Mouse (Mus musculus): ENCODE results near the gene Sos2.
"Not testable (repeated sequence)": the region's sequence is repeated elsewhere in the genome, so short reads cannot be mapped to it uniquely, and the experiment has no call there.

Sos2 gene

DNA sequence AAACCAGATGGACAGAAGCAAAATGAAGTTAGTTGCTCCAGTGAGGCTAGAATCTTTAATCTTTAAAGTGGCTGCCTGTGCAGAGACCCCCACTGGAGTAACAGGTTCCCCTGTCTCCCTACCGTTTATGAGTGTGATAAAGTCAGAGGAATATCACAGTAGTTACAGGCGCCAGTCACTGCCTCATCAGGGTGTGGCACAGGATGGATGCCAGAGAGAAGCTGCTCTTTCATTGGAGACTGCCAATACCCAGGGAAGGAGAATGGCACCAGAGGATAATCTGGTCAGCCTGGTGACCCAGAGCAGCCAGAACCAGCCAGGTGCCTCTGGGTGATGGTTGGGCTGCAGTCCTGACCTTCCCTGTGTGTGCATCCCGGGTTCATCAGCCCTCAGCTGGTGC is 113.4 kb downstream of the Sos2 start:
- no peak for DNase-seq

DNA sequence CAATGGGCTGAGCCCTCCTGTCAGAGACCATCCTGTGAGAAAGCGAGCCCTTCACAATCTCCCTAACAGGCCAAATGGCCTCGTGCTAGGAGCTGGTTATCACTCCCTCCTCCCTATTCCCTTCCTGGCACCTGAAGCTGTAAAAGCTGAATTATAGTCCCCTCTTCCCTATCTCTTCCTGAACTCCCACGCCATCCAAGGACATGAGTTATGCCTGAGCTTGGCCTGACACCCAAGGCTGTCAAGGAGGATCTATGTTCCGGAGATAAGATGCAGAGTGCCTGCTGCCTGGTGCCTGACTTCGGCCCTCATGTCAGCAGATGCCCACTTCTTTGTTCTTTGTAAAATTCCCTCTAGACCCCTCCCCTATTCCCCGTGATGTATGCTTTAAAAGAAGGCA is 120.6 kb downstream of the Sos2 start:
- DNase-seq: not testable (repeated sequence)

DNA sequence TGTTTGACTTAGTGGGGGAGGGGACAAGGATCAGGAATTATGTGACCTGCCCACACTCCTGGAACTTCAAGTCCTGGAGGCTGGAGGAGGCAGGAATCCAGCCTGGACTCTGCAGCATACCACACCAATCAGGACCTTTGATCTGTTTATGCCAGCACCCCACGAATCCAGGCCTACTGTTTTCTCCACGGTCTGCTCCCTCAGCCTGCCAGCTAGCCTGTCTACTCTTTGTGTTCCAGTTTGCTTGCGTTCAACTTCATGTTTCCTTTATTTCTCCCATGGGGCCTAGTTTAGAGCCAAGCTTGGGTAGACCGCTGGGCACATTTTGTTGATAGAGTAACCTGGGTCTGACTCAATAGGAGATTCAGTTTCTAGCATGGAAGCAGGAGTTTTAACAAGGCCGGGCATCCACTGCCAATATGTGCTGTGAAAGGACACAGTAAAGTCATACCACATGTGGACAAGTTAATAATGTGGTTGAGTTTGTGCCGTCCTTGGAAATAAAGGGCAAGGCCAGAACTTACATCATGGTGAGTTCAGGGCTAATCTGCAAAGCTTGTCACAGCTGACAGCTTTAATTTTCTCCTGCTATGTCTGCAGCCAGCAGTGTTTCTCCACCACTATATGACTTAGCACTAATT is 125.3 kb downstream of the Sos2 start:
- no peak for DNase-seq

DNA sequence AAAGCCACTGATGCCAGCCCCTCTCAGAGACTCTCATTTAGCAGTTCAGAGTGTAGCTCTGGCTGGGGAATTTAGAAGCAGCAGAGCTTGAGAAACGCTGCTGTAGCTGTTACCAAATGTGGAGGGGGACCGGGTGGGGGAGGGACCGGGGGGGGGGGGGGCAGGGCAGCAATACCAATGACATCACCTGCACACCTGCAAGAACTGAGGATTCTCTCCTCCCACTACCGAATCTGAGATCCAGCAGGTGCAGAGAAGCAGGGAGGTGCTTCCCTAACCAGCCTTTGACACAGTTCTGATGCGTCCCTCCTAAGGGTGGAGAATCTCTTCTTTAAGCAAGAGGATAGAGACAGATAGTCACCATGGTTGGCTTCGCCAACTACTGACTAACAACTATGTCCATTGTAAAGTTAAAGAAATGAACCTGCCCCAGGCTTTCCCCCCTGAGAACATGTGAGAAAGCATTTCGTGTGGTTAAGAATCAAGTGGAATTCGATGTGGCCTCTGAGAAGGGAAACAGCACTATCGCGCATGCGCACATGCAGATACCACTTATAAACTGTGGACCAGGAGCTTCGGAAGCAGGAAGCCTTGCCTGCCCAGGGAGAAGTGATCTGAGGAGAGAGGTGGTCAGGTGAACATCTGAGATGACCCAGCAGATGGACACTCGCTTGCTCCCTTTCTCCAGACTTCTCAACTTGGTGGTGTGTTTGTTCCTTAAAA is 136.0 kb downstream of the Sos2 start:
- no peak for DNase-seq

DNA sequence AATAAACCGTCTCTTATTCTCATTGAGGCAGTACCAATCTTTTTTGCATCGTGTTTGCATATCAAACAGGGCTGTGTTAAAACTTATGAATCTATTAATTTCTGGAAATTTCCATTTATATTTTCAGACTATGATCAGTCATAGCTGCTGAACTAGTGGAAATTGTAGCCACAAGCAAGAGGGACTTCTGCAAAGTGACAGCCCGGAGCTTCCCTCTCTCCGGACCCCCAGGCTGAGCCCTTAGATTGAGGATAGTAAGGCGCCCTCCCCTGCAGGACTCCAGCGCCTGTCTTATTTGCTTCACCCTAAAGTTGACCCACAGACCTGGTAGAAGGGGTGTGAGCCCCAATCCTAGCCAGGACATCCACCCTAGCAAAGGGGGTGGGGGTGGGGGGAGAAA is 136.7 kb downstream of the Sos2 start:
- DNase-seq: no peak

DNA sequence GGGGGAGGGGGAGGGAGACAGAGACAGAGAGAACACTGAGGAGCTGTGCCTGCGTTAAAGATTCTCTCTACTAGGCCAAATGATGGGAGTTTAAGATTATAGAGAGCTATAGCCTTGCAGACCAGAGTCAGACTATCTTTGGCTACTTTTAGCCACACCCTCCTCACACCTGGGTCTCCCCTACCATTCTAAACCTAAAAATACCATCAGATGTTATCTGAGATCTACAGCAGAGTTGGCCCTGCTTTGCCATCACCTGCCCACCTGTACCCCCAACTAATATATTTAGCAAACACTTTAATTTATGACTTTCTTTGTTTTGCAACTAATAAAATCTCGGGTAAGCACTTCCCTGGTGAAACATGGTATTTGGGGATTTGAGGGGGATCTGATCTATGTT is 137.1 kb downstream of the Sos2 start:
- no peak for DNase-seq

DNA sequence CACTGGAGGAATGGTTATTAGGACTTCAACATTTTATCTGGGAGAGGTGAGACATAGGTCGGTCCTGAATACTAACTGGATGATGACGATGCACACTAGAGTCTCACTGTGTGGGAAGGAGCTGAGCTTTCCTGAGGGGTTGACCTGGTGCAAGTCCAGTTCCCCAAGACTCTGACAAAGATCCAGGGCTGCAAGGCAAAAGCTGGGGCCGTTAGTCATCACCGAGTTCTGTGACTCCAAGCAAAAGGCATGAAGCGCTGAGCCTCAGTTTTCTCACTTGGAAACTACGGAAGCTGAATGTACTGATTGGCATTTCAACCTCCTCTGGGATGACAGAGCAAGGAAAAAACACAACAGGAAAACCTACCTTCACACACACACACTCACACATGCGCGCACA is 139.3 kb downstream of the Sos2 start:
- DNase-seq: no peak

DNA sequence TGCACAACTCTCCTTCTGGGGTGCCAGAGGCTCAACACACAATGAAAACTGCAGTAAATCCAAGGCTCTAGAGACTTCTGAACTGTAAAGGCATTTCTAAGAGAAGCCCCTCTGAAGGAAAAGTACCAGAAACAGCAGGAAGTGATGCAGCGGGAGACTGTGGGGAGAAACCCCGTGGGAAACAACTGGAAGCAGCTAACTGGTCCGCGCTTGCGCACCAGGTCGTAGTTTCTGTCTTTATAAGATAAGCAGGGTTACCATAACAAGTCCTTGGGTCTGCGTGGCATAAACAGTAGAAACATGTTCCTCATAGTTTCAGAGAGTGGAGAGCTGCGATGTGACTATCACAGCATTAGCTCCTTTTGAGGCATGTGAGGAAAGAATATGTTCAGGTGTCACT is 140.0 kb downstream of the Sos2 start:
- DNase-seq: no peak

DNA sequence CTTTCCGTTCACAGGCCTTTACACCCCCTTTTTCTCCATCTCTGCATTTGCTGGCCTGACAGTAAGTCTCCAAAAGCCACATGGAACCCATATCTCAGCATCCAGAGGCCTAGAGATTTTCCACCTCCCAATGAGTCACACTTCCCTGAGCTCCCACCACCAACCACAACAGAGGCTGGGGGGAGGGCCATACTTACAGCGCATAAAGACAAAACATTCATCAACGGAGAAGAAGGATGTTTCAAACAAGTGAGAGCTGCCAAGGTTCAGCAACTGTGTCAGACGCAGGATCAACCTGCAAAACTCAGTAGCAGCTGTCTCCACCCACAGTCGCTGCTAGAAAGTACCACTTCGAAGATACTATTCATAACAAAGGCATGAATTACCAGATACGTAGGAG is 142.3 kb downstream of the Sos2 start:
- peak; percentile 19 for DNase-seq

DNA sequence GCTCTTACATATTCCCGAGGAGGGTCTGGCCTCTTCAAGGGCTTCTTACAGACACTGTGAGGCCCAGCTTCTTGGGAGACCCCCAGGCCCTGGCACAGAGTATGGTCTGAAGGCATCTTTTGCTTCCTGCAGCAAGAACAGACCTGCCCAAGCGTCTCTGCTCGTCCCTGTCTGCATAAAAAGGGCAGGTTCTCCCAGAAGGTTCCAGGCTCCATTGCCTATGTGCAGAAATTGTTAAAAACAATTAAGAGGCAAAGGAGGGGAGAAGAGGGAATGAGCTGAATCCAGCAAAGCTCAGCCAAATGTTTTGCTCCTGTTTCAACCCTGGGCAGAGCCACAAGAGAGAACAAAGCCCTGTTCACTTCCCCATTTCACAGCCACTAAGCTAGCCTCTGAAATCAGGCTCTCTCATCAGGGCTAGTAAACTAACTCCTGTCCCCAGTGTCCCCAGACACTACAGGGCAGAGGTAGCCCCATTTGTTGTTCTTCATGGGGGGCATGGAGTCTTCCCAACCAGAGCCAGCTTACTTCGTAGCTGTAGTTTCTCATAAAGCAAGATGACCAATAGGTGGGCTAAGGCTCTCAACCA is 143.2 kb downstream of the Sos2 start:
- no peak for DNase-seq

DNA sequence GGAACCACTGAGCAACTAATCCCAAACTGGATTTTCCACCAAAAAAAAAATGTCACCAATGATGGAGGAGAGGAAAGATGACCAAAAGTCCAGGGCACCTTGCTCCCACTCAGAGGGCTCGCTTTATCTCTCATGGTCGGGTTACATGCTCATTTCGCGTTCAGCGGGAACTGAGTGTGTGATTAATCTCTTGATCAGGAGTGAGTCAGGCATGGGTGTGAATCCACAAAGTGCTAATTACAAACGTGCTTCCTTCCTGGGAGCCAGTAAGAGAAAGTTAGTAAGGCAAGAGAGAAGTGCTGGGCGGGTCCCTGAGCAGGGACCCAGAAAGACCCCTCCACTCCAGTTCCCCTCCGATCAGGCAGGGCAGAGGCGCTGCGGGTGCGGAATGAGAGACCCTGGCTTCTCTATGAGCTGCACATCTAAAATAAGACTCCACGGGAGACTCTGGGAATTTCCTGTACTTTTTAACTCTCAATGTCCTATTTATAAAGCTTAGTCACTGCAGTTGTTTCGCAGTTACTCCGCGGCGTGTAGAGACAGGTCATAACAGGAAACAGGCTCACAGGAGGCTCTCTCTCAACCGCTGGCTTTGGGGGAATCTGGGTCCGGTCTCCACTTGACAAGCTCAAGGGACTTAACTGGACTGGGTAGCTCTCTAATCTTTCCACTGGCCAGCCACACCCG is 143.8 kb downstream of the Sos2 start:
- DNase-seq: peak; percentile 35

DNA sequence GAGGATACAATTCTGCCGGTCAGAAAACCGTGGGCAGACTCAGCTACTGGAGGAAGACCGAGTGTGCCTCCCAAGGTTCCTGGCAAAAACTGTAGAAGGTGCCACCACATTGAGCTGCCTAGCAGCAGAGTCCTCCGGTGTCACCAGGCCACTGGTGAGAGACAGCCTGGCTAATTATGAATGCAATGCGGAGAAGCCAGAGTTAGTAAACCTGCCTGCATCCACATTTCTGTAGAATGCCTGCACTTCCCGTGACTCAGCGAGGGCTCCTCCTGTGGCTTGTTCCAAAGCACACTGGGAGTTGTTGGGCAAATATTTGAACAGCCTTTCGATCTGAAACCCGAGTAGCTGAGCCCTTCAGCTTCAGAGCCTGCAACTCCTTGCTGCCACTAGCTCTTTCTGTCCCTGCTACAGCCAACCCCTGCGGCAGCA is 144.4 kb downstream of the Sos2 start:
- DNase-seq: no peak

DNA sequence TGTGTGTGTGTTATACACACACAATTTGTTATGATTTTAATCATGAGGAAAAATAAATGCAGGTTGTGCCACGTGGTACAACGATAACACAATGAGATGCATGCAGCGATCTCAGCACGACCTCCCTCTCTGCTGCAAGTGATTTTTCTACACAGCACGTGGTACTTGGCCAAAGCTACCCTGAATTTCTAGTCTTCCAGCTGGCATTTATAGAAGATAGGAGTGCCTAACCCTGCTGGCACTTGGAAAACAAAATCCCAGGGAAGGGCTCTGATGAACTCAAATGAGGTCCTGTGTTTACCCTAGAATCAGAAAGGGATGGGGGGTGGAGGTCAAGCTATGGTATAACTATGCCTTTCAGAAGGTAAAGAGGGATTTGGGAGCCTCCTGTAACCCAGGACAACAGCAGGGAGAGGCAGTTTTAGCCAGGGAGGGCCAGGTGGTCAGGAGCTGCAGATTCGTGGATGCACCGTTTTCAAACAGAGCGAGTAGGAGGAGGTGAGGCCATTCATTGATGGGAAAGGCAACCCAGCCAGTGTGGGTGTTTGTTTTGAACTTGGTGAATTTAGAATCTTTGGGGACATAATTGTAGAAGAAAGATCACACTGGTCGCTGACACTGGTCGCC is 144.9 kb downstream of the Sos2 start:
- DNase-seq: no peak

All from layer of hippocampus, adult 9-11 months (tissue).